Mouse (Mus musculus) MEL (cell line): ENCODE measurements at regions not wholly inside any gene's neighbourhood (a gene's known extent, or its start where the extent isn't known, plus 50 kb on each side); places are given as distances from the start of the nearest gene placed in this dataset.

ENCODE experiments used
- DNase-seq: peaks from one replicate; pipeline ENCODE4 v3.0.0; 2011; ENCODE audit warnings: low read depth, low spot score
- H3K27ac ChIP-seq: 2 replicates; pipeline ENCODE4 v1.5.1; 2012; ENCODE audit warnings: low read depth, mild to moderate bottlenecking, control low read depth, low read length, moderate library complexity; ENCODE audit not compliant: control insufficient read depth
- H3K27me3 ChIP-seq, 2 experiments: fragments of 150-350 bp in 1 of 2; sonication (generic) in 1 of 2; 2 replicates each; pipeline ENCODE4 v1.6.1; 2012; ENCODE audit warnings: low read length in 2 of 2, mild to moderate bottlenecking in 2 of 2, improper control_type of control experiment in 1 of 2, moderate library complexity in 1 of 2; ENCODE audit not compliant: insufficient read depth in 2 of 2, control insufficient read depth in 1 of 2
- H3K36me3 ChIP-seq, 2 experiments: 2 replicates each; pipeline ENCODE4 v1.6.1; 2012 to 2014; ENCODE audit warnings: low read length in 2 of 2, improper control_type of control experiment in 1 of 2, inconsistent platforms in 1 of 2, mild to moderate bottlenecking in 1 of 2; ENCODE audit not compliant: insufficient read depth in 2 of 2, control insufficient read depth in 1 of 2
- H3K4me1 ChIP-seq, 2 experiments: fragments of 150-350 bp in 1 of 2; sonication (generic) in 1 of 2; 2 replicates each; pipeline ENCODE4 v1.6.1; 2012; ENCODE audit warnings: low read length in 2 of 2, improper control_type of control experiment in 1 of 2, mild to moderate bottlenecking in 1 of 2; ENCODE audit not compliant: insufficient read depth in 2 of 2, control insufficient read depth in 1 of 2
- H3K4me3 ChIP-seq, 2 experiments: fragments of 150-350 bp in 1 of 2; sonication (generic) in 1 of 2; 2 replicates each; pipeline ENCODE4 v1.5.1; 2012; ENCODE audit warnings: low read depth in 2 of 2, low read length in 2 of 2, mild to moderate bottlenecking in 2 of 2, moderate library complexity in 2 of 2, control low read depth in 1 of 2, improper control_type of control experiment in 1 of 2; ENCODE audit not compliant: control insufficient read depth in 1 of 2, insufficient read depth in 1 of 2
- H3K79me2 ChIP-seq: 2 replicates; pipeline ENCODE4 v1.6.1; 2012; ENCODE audit warnings: mild to moderate bottlenecking, low read length, moderate library complexity; ENCODE audit not compliant: control insufficient read depth, poor library complexity, insufficient read depth
- H3K9ac ChIP-seq: 2 replicates; pipeline ENCODE4 v1.6.1; 2012; ENCODE audit warnings: low read depth, mild to moderate bottlenecking, control low read depth, low read length, moderate library complexity; ENCODE audit not compliant: control insufficient read depth, poor library complexity, severe bottlenecking
- H3K9me3 ChIP-seq: fragments of 150-350 bp; sonication (generic); replicated peaks from 2 replicates; pipeline ENCODE4 v1.6.1; 2012; ENCODE audit warnings: mild to moderate bottlenecking, low read length, improper control_type of control experiment, moderate library complexity; ENCODE audit not compliant: insufficient read depth
- BHLHE40 ChIP-seq: IDR thresholded peaks from 2 replicates; pipeline ENCODE4 v1.6.1; 2012; ENCODE audit warnings: low read depth, mild to moderate bottlenecking, inconsistent platforms, low read length, improper control_type of control experiment, borderline replicate concordance
- CHD1 ChIP-seq: IDR thresholded peaks from 2 replicates; pipeline ENCODE4 v1.6.1; 2012; ENCODE audit warnings: low read depth, mild to moderate bottlenecking, inconsistent platforms, low read length, improper control_type of control experiment
- CTCF ChIP-seq, 3 experiments: IDR thresholded peaks in 2 of 3; conservative IDR thresholded peaks in 1 of 3; 2 replicates each; pipeline ENCODE4 v1.5.1; 2011 to 2012; ENCODE audit warnings: low read length in 3 of 3, low read depth in 2 of 3, mild to moderate bottlenecking in 2 of 3, improper control_type of control experiment in 1 of 3, inconsistent platforms in 1 of 3, mixed read lengths in 1 of 3, moderate library complexity in 1 of 3; ENCODE audit not compliant: control insufficient read depth in 1 of 3, insufficient read depth in 1 of 3, poor library complexity in 1 of 3, severe bottlenecking in 1 of 3
- ELF1 ChIP-seq: IDR thresholded peaks from 2 replicates; pipeline ENCODE4 v1.6.1; 2014; ENCODE audit warnings: low read depth, mild to moderate bottlenecking, inconsistent platforms, low read length, improper control_type of control experiment, moderate library complexity
- ETS1 ChIP-seq: IDR thresholded peaks from 2 replicates; pipeline ENCODE4 v1.6.1; 2012; ENCODE audit warnings: low read depth, mild to moderate bottlenecking, inconsistent platforms, low read length, improper control_type of control experiment, moderate library complexity
- GABPA ChIP-seq: IDR thresholded peaks from 2 replicates; pipeline ENCODE4 v1.6.1; 2012; ENCODE audit warnings: low read depth, mild to moderate bottlenecking, inconsistent platforms, low read length, improper control_type of control experiment, moderate library complexity
- GATA1 ChIP-seq: IDR thresholded peaks from 2 replicates; pipeline ENCODE4 v1.6.1; 2011; ENCODE audit warnings: low read depth, low read length, improper control_type of control experiment
- HCFC1 ChIP-seq: IDR thresholded peaks from 2 replicates; pipeline ENCODE4 v1.6.1; 2012; ENCODE audit warnings: low read depth, mild to moderate bottlenecking, inconsistent platforms, low read length, improper control_type of control experiment, moderate library complexity
- JUND ChIP-seq: IDR thresholded peaks from 2 replicates; pipeline ENCODE4 v1.6.1; 2011; ENCODE audit warnings: low read depth, mild to moderate bottlenecking, improper control_type of control experiment, low read length
- MAFK ChIP-seq: IDR thresholded peaks from 2 replicates; pipeline ENCODE4 v1.6.1; 2011; ENCODE audit warnings: low read depth, mild to moderate bottlenecking, low read length, improper control_type of control experiment, borderline replicate concordance
- MAX ChIP-seq: IDR thresholded peaks from 2 replicates; pipeline ENCODE4 v1.6.1; 2011; ENCODE audit warnings: low read length, improper control_type of control experiment
- MEF2A ChIP-seq: IDR thresholded peaks from 2 replicates; pipeline ENCODE4 v1.6.1; 2014; ENCODE audit warnings: low read depth, mild to moderate bottlenecking, inconsistent platforms, low read length, improper control_type of control experiment; ENCODE audit not compliant: poor library complexity, insufficient replicate concordance, severe bottlenecking; ENCODE audit errors: extremely low read depth
- MXI1 ChIP-seq: IDR thresholded peaks from 2 replicates; pipeline ENCODE4 v1.6.1; 2011; ENCODE audit warnings: mild to moderate bottlenecking, low read depth, low read length, improper control_type of control experiment
- MYB ChIP-seq: IDR thresholded peaks from 2 replicates; pipeline ENCODE4 v1.6.1; 2011; ENCODE audit warnings: mild to moderate bottlenecking, low read depth, low read length, improper control_type of control experiment
- MYC ChIP-seq: IDR thresholded peaks from 2 replicates; pipeline ENCODE4 v1.6.1; 2011; ENCODE audit warnings: low read depth, mild to moderate bottlenecking, low read length, improper control_type of control experiment, moderate library complexity
- NRF1 ChIP-seq: IDR thresholded peaks from 2 replicates; pipeline ENCODE4 v1.6.1; 2014; ENCODE audit warnings: low read depth, mild to moderate bottlenecking, inconsistent platforms, low read length, improper control_type of control experiment, moderate library complexity; ENCODE audit not compliant: poor library complexity, insufficient read depth, severe bottlenecking
- POLR2AphosphoS5 ChIP-seq: IDR thresholded peaks from 2 replicates; pipeline ENCODE4 v1.6.1; 2012; ENCODE audit warnings: low read depth, borderline replicate concordance, mild to moderate bottlenecking, inconsistent platforms, low read length, moderate library complexity, mixed read lengths
- RAD21 ChIP-seq: IDR thresholded peaks from 2 replicates; pipeline ENCODE4 v1.6.1; 2011; ENCODE audit warnings: mild to moderate bottlenecking, low read depth, low read length, improper control_type of control experiment
- SIN3A ChIP-seq: IDR thresholded peaks from 2 replicates; pipeline ENCODE4 v1.6.1; 2012; ENCODE audit warnings: low read length, improper control_type of control experiment, inconsistent platforms
- SMC3 ChIP-seq: IDR thresholded peaks from 2 replicates; pipeline ENCODE4 v1.6.1; 2011; ENCODE audit warnings: low read depth, low read length, improper control_type of control experiment
- TAL1 ChIP-seq: IDR thresholded peaks from 2 replicates; pipeline ENCODE4 v1.6.1; 2012; ENCODE audit warnings: mild to moderate bottlenecking, inconsistent platforms, low read length, moderate library complexity, mixed read lengths
- TBP ChIP-seq: IDR thresholded peaks from 2 replicates; pipeline ENCODE4 v1.8.0; 2011; ENCODE audit warnings: low read depth, low read length, improper control_type of control experiment
- TCF12 ChIP-seq: IDR thresholded peaks from 2 replicates; pipeline ENCODE4 v1.6.1; 2014; ENCODE audit warnings: low read depth, mild to moderate bottlenecking, inconsistent platforms, low read length, improper control_type of control experiment, moderate library complexity
- ZC3H11A ChIP-seq: IDR thresholded peaks from 2 replicates; pipeline ENCODE4 v1.6.1; 2012; ENCODE audit warnings: low read depth, mild to moderate bottlenecking, inconsistent platforms, low read length, improper control_type of control experiment
- ZMIZ1 ChIP-seq: IDR thresholded peaks from 2 replicates; pipeline ENCODE4 v1.6.1; 2012; ENCODE audit warnings: low read depth, mild to moderate bottlenecking, inconsistent platforms, low read length, improper control_type of control experiment, moderate library complexity
- ZNF384 ChIP-seq: IDR thresholded peaks from 2 replicates; pipeline ENCODE4 v1.6.1; 2012; ENCODE audit warnings: low read depth, mild to moderate bottlenecking, inconsistent platforms, low read length, improper control_type of control experiment

GRCm38 (mm10) chr12:77667875-77668204 is 429.9 kb downstream of the Fut8 start:
- H3K9me3 ChIP-seq = no peaks in the 10 kb centered on the region
- no peaks in the 10 kb centered on the region; a peak in 1 of 4 replicates for H3K36me3 ChIP-seq
- peak; percentile 78 for DNase-seq
- H3K27me3 ChIP-seq = no peaks in the 10 kb centered on the region; a peak in 1 of 4 replicates
- H3K9ac ChIP-seq = peak overlapping the region; percentile 41; the same call in 1 of the 2 replicates
- H3K27ac ChIP-seq = no peak overlapping the region
- H3K79me2 ChIP-seq = no peaks in the 10 kb centered on the region
- no peaks in the 10 kb centered on the region for H3K4me1 ChIP-seq
- TF ChIP-seq ZMIZ1 = no peak
- no peak for TF ChIP-seq POLR2AphosphoS5
- no peak for TF ChIP-seq JUND
- TF ChIP-seq ZC3H11A = peak; percentile 85
- TF ChIP-seq BHLHE40 = no peak
- TF ChIP-seq MAFK = no peak
- TF ChIP-seq RAD21 = peak; percentile 80
- TF ChIP-seq TCF12 = no peak
- TF ChIP-seq ZNF384 = no peak
- TF ChIP-seq CTCF (IDR thresholded peaks at IDR 0.05 in 2 of 3, conservative IDR thresholded peaks at IDR 0.05 in 1 of 3; ENCODE audit: control insufficient read depth in 1 of 3, insufficient read depth in 1 of 3, low read depth in 2 of 3, low read length in 3 of 3, poor library complexity in 1 of 3, severe bottlenecking in 1 of 3) = peak; percentile 83 to 92 (median 87)
- TF ChIP-seq ELF1 = 0 out of 2 replicates have a peak, but pooled peaks have one; percentile 42
- peak; percentile 95 for TF ChIP-seq SMC3
- TF ChIP-seq MYC = no peak
- TF ChIP-seq, all 39 proteins: peak for 5
- H3K4me3 ChIP-seq = peak overlapping the region in 1 of 2 experiments; percentile 5; a peak in 1 of 4 replicates

GRCm38 (mm10) chr12:77670531-77670930 is 432.6 kb downstream of the Fut8 start:
- Histone ChIP-seq H3K4me3 (no peak overlapping the region), H3K27me3 (no peaks in the 10 kb centered on the region; a peak in 1 of 4 replicates), H3K79me2 (no peaks in the 10 kb centered on the region), H3K27ac (no peak overlapping the region), H3K4me1 (peaks cover 0 to 3% of the 10 kb centered on the region in 2 experiments; a peak in 2 of 4 replicates), H3K36me3 (no peaks in the 10 kb centered on the region; a peak in 1 of 4 replicates), H3K9me3 (no peaks in the 10 kb centered on the region), H3K9ac (no peak overlapping the region)
- TF ChIP-seq ZNF384 (no peak), MEF2A (no peak), JUND (no peak), MYB (no peak), CHD1 (no peak), TBP (no peak), GABPA (no peak), MAX (no peak), ZC3H11A (no peak), NRF1 (no peak), GATA1 (no peak), HCFC1 (no peak), ETS1 (no peak), MXI1 (no peak), SIN3A (no peak), TAL1 (no peak), SMC3 (no peak)
- no peak for DNase-seq
